Mouse (Mus musculus): ENCODE results near the gene Vac14.

The Vac14 gene

GRCm38 (mm10) chr8:110719898-110720653, 101.7 kb downstream of the Vac14 start:
- no peak for DNase-seq

- peak; percentile 80 for DNase-seq
These were observed 102.6 kb downstream of the Vac14 start, which contains the start of gene Mtss1l for GRCm38 (mm10) chr8:110720685-110721598. Mtss1l (plus strand) TSS chr8:110721476.

GRCm38 (mm10) chr8:110721606-110722413, 103.4 kb downstream of the Vac14 start:
- no peak for DNase-seq

GRCm38 (mm10) chr8:110722414-110723011, 104.1 kb downstream of the Vac14 start:
- no peak for DNase-seq

- DNase-seq: no peak
These were observed 106.1 kb downstream of the Vac14 start for GRCm38 (mm10) chr8:110724493-110724892.

- DNase-seq: no peak
These were observed 106.9 kb downstream of the Vac14 start for GRCm38 (mm10) chr8:110725084-110725838.

- DNase-seq: peak; percentile 72
These were observed 108.5 kb downstream of the Vac14 start for GRCm38 (mm10) chr8:110726893-110727292.

- DNase-seq: peak; percentile 21
These were observed 113.0 kb downstream of the Vac14 start for GRCm38 (mm10) chr8:110731346-110731859.

- peak; percentile 54 for DNase-seq
These were observed 114.7 kb downstream of the Vac14 start for GRCm38 (mm10) chr8:110733036-110733435.

GRCm38 (mm10) chr8:110738591-110739195, 120.3 kb downstream of the Vac14 start:
- DNase-seq: peak; percentile 28

- DNase-seq: no peak
These were observed 122.3 kb downstream of the Vac14 start for GRCm38 (mm10) chr8:110740629-110741175.

- no peak for DNase-seq
These were observed 123.5 kb downstream of the Vac14 start for GRCm38 (mm10) chr8:110741816-110742451.

- DNase-seq: no peak
These were observed 124.0 kb downstream of the Vac14 start for GRCm38 (mm10) chr8:110742452-110742818.

GRCm38 (mm10) chr8:110745162-110745561, 126.8 kb downstream of the Vac14 start:
- no peak for DNase-seq

GRCm38 (mm10) chr8:110746661-110747060, 128.3 kb downstream of the Vac14 start:
- DNase-seq: no peak

- DNase-seq: peak; percentile 72
These were observed 131.2 kb downstream of the Vac14 start for GRCm38 (mm10) chr8:110749500-110750170.

- DNase-seq: no peak
These were observed 131.9 kb downstream of the Vac14 start for GRCm38 (mm10) chr8:110750269-110750668.

- DNase-seq: no peak
These were observed 133.1 kb downstream of the Vac14 start for GRCm38 (mm10) chr8:110751490-110751889.

- DNase-seq: no peak
These were observed 136.3 kb downstream of the Vac14 start for GRCm38 (mm10) chr8:110754713-110755112.

Data from cerebellum, adult 8-10 months (tissue).